Mouse (Mus musculus): ENCODE measurements around the gene Nfia. TPM values are rescaled to one million over a fixed set of nuclear protein-coding genes. Genes with fewer than 3 reads are reported as not detected.

The Nfia gene
- polyA plus RNA-seq, 1 experiment from 2014 or later: 52.9 TPM

GRCm38 (mm10) chr4:97814515-97814914 lies 42.0 kb downstream of the Nfia start:
- H3K4me3 ChIP-seq (ENCODE audit: low read length): no peak overlapping the region
- H3K9me3 ChIP-seq (ENCODE audit: control insufficient read depth, low read length): no peaks in the 10 kb centered on the region
- no peaks in the 10 kb centered on the region for H3K36me3 ChIP-seq (ENCODE audit: control insufficient read depth, insufficient read depth, low read length)
- no peak overlapping the region for H3K27ac ChIP-seq (ENCODE audit: low read length)
- H3K4me1 ChIP-seq (replicated peaks; ENCODE audit: control insufficient read depth, insufficient read depth, low read length): peaks cover 15% of the 10 kb centered on the region
- H3K4me2 ChIP-seq (ENCODE audit: low read depth, low read length): no peak overlapping the region
- WGBS: 79% methylated on average over 7 of the region's 7 CpGs
- no peaks in the 10 kb centered on the region for H3K27me3 ChIP-seq (ENCODE audit: control insufficient read depth, insufficient read depth, low read depth, low read length)
- H3K9ac ChIP-seq (ENCODE audit: low read length): no peak overlapping the region
- ATAC-seq (ENCODE audit: low read depth): no peak; the same call in 1 of the 2 replicates

GRCm38 (mm10) chr4:97816001-97816400 lies 43.5 kb downstream of the Nfia start:
- ATAC-seq (ENCODE audit: low read depth): peak; percentile 45; the same call in 1 of the 2 replicates
- H3K27me3 ChIP-seq (ENCODE audit: control insufficient read depth, insufficient read depth, low read depth, low read length): no peaks in the 10 kb centered on the region
- H3K9ac ChIP-seq (ENCODE audit: low read length): no peak overlapping the region
- no peaks in the 10 kb centered on the region for H3K36me3 ChIP-seq (ENCODE audit: control insufficient read depth, insufficient read depth, low read length)
- no peak overlapping the region for H3K27ac ChIP-seq (ENCODE audit: low read length)
- no peak overlapping the region for H3K4me2 ChIP-seq (ENCODE audit: low read depth, low read length)
- no peaks in the 10 kb centered on the region for H3K9me3 ChIP-seq (ENCODE audit: control insufficient read depth, low read length)
- peaks cover 16% of the 10 kb centered on the region for H3K4me1 ChIP-seq (replicated peaks; ENCODE audit: control insufficient read depth, insufficient read depth, low read length)
- H3K4me3 ChIP-seq (ENCODE audit: low read length): no peak overlapping the region

- Histone ChIP-seq H3K4me2 (ENCODE audit: low read depth, low read length) (no peak overlapping the region), H3K36me3 (ENCODE audit: control insufficient read depth, insufficient read depth, low read length) (no peaks in the 10 kb centered on the region), H3K27me3 (ENCODE audit: control insufficient read depth, insufficient read depth, low read depth, low read length) (no peaks in the 10 kb centered on the region), H3K9ac (ENCODE audit: low read length) (no peak overlapping the region), H3K4me3 (ENCODE audit: low read length) (no peak overlapping the region), H3K27ac (ENCODE audit: low read length) (no peak overlapping the region), H3K4me1 (replicated peaks; ENCODE audit: control insufficient read depth, insufficient read depth, low read length) (peaks cover 16% of the 10 kb centered on the region), H3K9me3 (ENCODE audit: control insufficient read depth, low read length) (no peaks in the 10 kb centered on the region)
- 0 out of 2 replicates have a peak, but pooled peaks have one; percentile 34 for ATAC-seq (ENCODE audit: low read depth)
- 61% methylated on average over 3 of the region's 3 CpGs for WGBS
Measured at GRCm38 (mm10) chr4:97816753-97817152, 44.2 kb downstream of the Nfia start.

- Histone ChIP-seq H3K9me3 (ENCODE audit: control insufficient read depth, low read length) (no peaks in the 10 kb centered on the region), H3K36me3 (ENCODE audit: control insufficient read depth, insufficient read depth, low read length) (no peaks in the 10 kb centered on the region), H3K27me3 (ENCODE audit: control insufficient read depth, insufficient read depth, low read depth, low read length) (no peaks in the 10 kb centered on the region), H3K9ac (ENCODE audit: low read length) (no peak overlapping the region), H3K4me2 (ENCODE audit: low read depth, low read length) (no peak overlapping the region), H3K4me3 (ENCODE audit: low read length) (no peak overlapping the region), H3K27ac (ENCODE audit: low read length) (no peak overlapping the region), H3K4me1 (replicated peaks; ENCODE audit: control insufficient read depth, insufficient read depth, low read length) (peaks cover 16% of the 10 kb centered on the region)
- WGBS: 79% methylated on average over 1 of the region's 1 CpGs
- no peak for ATAC-seq (ENCODE audit: low read depth)
Measured at GRCm38 (mm10) chr4:97817741-97818140, 45.2 kb downstream of the Nfia start.

- Histone ChIP-seq H3K4me1 (replicated peaks; ENCODE audit: control insufficient read depth, insufficient read depth, low read length) (peaks cover 16% of the 10 kb centered on the region), H3K4me2 (ENCODE audit: low read depth, low read length) (no peak overlapping the region), H3K9me3 (ENCODE audit: control insufficient read depth, low read length) (no peaks in the 10 kb centered on the region), H3K27me3 (ENCODE audit: control insufficient read depth, insufficient read depth, low read depth, low read length) (no peaks in the 10 kb centered on the region), H3K36me3 (ENCODE audit: control insufficient read depth, insufficient read depth, low read length) (no peaks in the 10 kb centered on the region), H3K27ac (ENCODE audit: low read length) (no peak overlapping the region), H3K4me3 (ENCODE audit: low read length) (no peak overlapping the region), H3K9ac (ENCODE audit: low read length) (no peak overlapping the region)
- WGBS: 82% methylated on average over 3 of the region's 3 CpGs
- no peak for ATAC-seq (ENCODE audit: low read depth)
Measured at GRCm38 (mm10) chr4:97818498-97818897, 46.0 kb downstream of the Nfia start.

GRCm38 (mm10) chr4:97819101-97819500 lies 46.6 kb downstream of the Nfia start:
- H3K9ac ChIP-seq (ENCODE audit: low read length): no peak overlapping the region
- H3K36me3 ChIP-seq (ENCODE audit: control insufficient read depth, insufficient read depth, low read length): no peaks in the 10 kb centered on the region
- no peak overlapping the region for H3K4me3 ChIP-seq (ENCODE audit: low read length)
- no peaks in the 10 kb centered on the region for H3K27me3 ChIP-seq (ENCODE audit: control insufficient read depth, insufficient read depth, low read depth, low read length)
- peaks cover 14% of the 10 kb centered on the region for H3K4me1 ChIP-seq (replicated peaks; ENCODE audit: control insufficient read depth, insufficient read depth, low read length)
- 87% methylated on average over 8 of the region's 8 CpGs for WGBS
- no peak for ATAC-seq (ENCODE audit: low read depth)
- no peak overlapping the region for H3K27ac ChIP-seq (ENCODE audit: low read length)
- no peak overlapping the region for H3K4me2 ChIP-seq (ENCODE audit: low read depth, low read length)
- H3K9me3 ChIP-seq (ENCODE audit: control insufficient read depth, low read length): no peaks in the 10 kb centered on the region

- H3K27me3 ChIP-seq (ENCODE audit: control insufficient read depth, insufficient read depth, low read depth, low read length): no peaks in the 10 kb centered on the region
Measured at GRCm38 (mm10) chr4:97820474-97821259, 48.1 kb downstream of the Nfia start.

GRCm38 (mm10) chr4:97821556-97822251 lies 49.2 kb downstream of the Nfia start:
- no peaks in the 10 kb centered on the region for H3K27me3 ChIP-seq (ENCODE audit: control insufficient read depth, insufficient read depth, low read depth, low read length)
- no peaks in the 10 kb centered on the region for H3K36me3 ChIP-seq (ENCODE audit: control insufficient read depth, insufficient read depth, low read length)
- H3K9ac ChIP-seq (ENCODE audit: low read length): no peak overlapping the region
- no peak overlapping the region for H3K4me2 ChIP-seq (ENCODE audit: low read depth, low read length)
- H3K4me3 ChIP-seq (ENCODE audit: low read length): no peak overlapping the region
- H3K9me3 ChIP-seq (ENCODE audit: control insufficient read depth, low read length): no peaks in the 10 kb centered on the region
- peaks cover 13% of the 10 kb centered on the region for H3K4me1 ChIP-seq (replicated peaks; ENCODE audit: control insufficient read depth, insufficient read depth, low read length)
- 80% methylated on average over 4 of the region's 4 CpGs for WGBS
- H3K27ac ChIP-seq (ENCODE audit: low read length): no peak overlapping the region
- ATAC-seq (ENCODE audit: low read depth): no peak

More at GRCm38 (mm10) chr4:97820474-97821259, 48.1 kb downstream of the Nfia start:
- Histone ChIP-seq H3K4me2 (ENCODE audit: low read depth, low read length) (no peak overlapping the region), H3K4me1 (replicated peaks; ENCODE audit: control insufficient read depth, insufficient read depth, low read length) (peaks cover 19% of the 10 kb centered on the region), H3K36me3 (ENCODE audit: control insufficient read depth, insufficient read depth, low read length) (no peaks in the 10 kb centered on the region), H3K27ac (ENCODE audit: low read length) (no peak overlapping the region), H3K9me3 (ENCODE audit: control insufficient read depth, low read length) (no peaks in the 10 kb centered on the region), H3K4me3 (ENCODE audit: low read length) (no peak overlapping the region), H3K9ac (ENCODE audit: low read length) (no peak overlapping the region)
- no peak for ATAC-seq (ENCODE audit: low read depth)
- 56% methylated on average over 4 of the region's 4 CpGs for WGBS

- Histone ChIP-seq H3K27me3 (ENCODE audit: control insufficient read depth, insufficient read depth, low read depth, low read length) (no peaks in the 10 kb centered on the region), H3K4me1 (replicated peaks; ENCODE audit: control insufficient read depth, insufficient read depth, low read length) (peaks cover 13% of the 10 kb centered on the region), H3K9me3 (ENCODE audit: control insufficient read depth, low read length) (no peaks in the 10 kb centered on the region), H3K9ac (ENCODE audit: low read length) (no peak overlapping the region), H3K4me3 (ENCODE audit: low read length) (no peak overlapping the region), H3K4me2 (ENCODE audit: low read depth, low read length) (no peak overlapping the region), H3K27ac (ENCODE audit: low read length) (no peak overlapping the region), H3K36me3 (ENCODE audit: control insufficient read depth, insufficient read depth, low read length) (no peaks in the 10 kb centered on the region)
- 83% methylated on average over 6 of the region's 6 CpGs for WGBS
- no peak for ATAC-seq (ENCODE audit: low read depth)
Measured at GRCm38 (mm10) chr4:97823512-97823911, 51.0 kb downstream of the Nfia start.
